ENCODE assay signal across 21 mouse cellular contexts in the genomic region with DNA sequence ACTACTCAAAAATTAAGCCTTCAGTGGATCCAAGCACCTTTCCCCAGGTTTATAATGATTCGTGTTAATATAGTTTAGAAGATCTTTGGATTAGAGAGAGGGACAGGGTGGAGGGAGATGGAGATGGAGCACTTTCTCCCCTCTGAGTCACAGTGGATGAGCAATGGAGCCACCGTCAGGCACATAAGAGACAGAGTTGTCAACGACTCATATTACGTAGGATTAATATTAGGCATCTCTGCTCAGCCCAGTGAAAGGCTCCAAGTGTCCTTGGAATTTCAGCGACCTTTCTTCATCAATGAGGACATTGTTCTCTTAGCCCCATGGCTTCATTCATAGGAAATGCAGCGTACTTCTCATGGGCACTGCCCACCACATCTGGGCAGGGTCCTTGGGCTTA.
A peak's percentile ranks its signal among the peaks of the same experiment; 100 is the strongest.
DNase-seq lines count a peak whose midpoint lies in the region; ATAC-seq lines count a peak whose summit lies in the region.
"Had no signal": no experiment of that assay in that cellular context is flagged by ENCODE, and none has a peak within 500 bp of the region (broad histone marks: within the 10 kb centered on the region; RNA-seq: fewer than 3 reads in every experiment).

No protein-coding gene starts in this region.

- H3K9ac ChIP-seq in forebrain, embryonic 16.5 days (replicated peaks; ENCODE audit: low read depth, low read length), result no peak overlapping the region
- no peak overlapping the region for H3K9ac ChIP-seq in hindbrain, embryonic 11.5 days (ENCODE audit: low read depth, low read length)
- H3K9ac ChIP-seq: embryonic facial prominence, embryonic 15.5 days; forebrain, embryonic 15.5 days; heart, embryonic 12.5 days; hindbrain, embryonic 15.5 days; kidney, embryonic 15.5 days had no signal

- H3K4me2 ChIP-seq in forebrain, embryonic 16.5 days (ENCODE audit: low read length), result no peak overlapping the region
- H3K4me2 ChIP-seq in hindbrain, embryonic 11.5 days (replicated peaks; ENCODE audit: low read depth, low read length), result no peak overlapping the region
- H3K4me2 ChIP-seq: embryonic facial prominence, embryonic 15.5 days; forebrain, embryonic 15.5 days; heart, embryonic 12.5 days; hindbrain, embryonic 15.5 days; kidney, embryonic 15.5 days had no signal

- ATAC-seq in forebrain, embryonic 16.5 days, result no peak
- no peak for ATAC-seq in hindbrain, embryonic 11.5 days (ENCODE audit: low FRiP score)
- ATAC-seq: activated CD4-positive, CD25-positive, alpha-beta regulatory T cell, adult 4 months; forebrain, embryonic 15.5 days; intestine, embryonic 16.5 days; Patski had no signal

- H3K4me1 ChIP-seq in forebrain, embryonic 10.5 days, result peaks cover 19% of the 10 kb centered on the region
- H3K4me1 ChIP-seq in forebrain, embryonic 16.5 days (replicated peaks; ENCODE audit: control insufficient read depth, insufficient read depth, low read length), result no peaks in the 10 kb centered on the region
- peaks cover 23% of the 10 kb centered on the region for H3K4me1 ChIP-seq in hindbrain, embryonic 10.5 days (replicated peaks)
- no peaks in the 10 kb centered on the region; the same call in 1 of the 2 replicates for H3K4me1 ChIP-seq in hindbrain, embryonic 11.5 days (replicated peaks; ENCODE audit: control insufficient read depth, insufficient read depth, low read length)
- H3K4me1 ChIP-seq: embryonic facial prominence, embryonic 15.5 days; forebrain, embryonic 15.5 days; hindbrain, embryonic 15.5 days had no signal

- H3K27ac ChIP-seq in forebrain, embryonic 10.5 days, result peak overlapping the region; percentile 58; the same call in 1 of the 2 replicates
- H3K27ac ChIP-seq in forebrain, embryonic 16.5 days (ENCODE audit: low read length), result no peak overlapping the region
- H3K27ac ChIP-seq in hindbrain, embryonic 10.5 days, result 0 out of 2 replicates have a peak overlapping the region, but pooled peaks have one; percentile 53
- no peak overlapping the region for H3K27ac ChIP-seq in hindbrain, embryonic 11.5 days (ENCODE audit: low read depth, low read length)
- H3K27ac ChIP-seq: embryonic facial prominence, embryonic 15.5 days; forebrain, embryonic 15.5 days; heart, adult 2 months; hindbrain, embryonic 15.5 days; kidney, embryonic 15.5 days had no signal

- 0 out of 2 replicates have a peak, but pooled peaks cover 4% of the 10 kb centered on the region for H3K9me3 ChIP-seq in forebrain, embryonic 10.5 days
- no peaks in the 10 kb centered on the region for H3K9me3 ChIP-seq in forebrain, embryonic 16.5 days (ENCODE audit: control insufficient read depth, low read length)
- no peaks in the 10 kb centered on the region for H3K9me3 ChIP-seq in hindbrain, embryonic 10.5 days
- H3K9me3 ChIP-seq in hindbrain, embryonic 11.5 days (ENCODE audit: control insufficient read depth, low read length), result no peaks in the 10 kb centered on the region
- H3K9me3 ChIP-seq: forebrain, embryonic 15.5 days; hindbrain, embryonic 15.5 days; kidney, embryonic 15.5 days had no signal

- no peak overlapping the region for H3K4me3 ChIP-seq in forebrain, embryonic 10.5 days
- H3K4me3 ChIP-seq in forebrain, embryonic 16.5 days (replicated peaks; ENCODE audit: low read length), result no peak overlapping the region
- no peak overlapping the region for H3K4me3 ChIP-seq in hindbrain, embryonic 10.5 days
- H3K4me3 ChIP-seq in hindbrain, embryonic 11.5 days (ENCODE audit: low read depth, low read length), result no peak overlapping the region
- H3K4me3 ChIP-seq: embryonic facial prominence, embryonic 15.5 days; erythroblast, embryonic 14.5 days; forebrain, embryonic 15.5 days; heart, adult 2 months; heart, embryonic 12.5 days; hindbrain, embryonic 15.5 days; kidney, embryonic 15.5 days had no signal

- no peaks in the 10 kb centered on the region for H3K36me3 ChIP-seq in forebrain, embryonic 10.5 days (replicated peaks)
- no peaks in the 10 kb centered on the region for H3K36me3 ChIP-seq in forebrain, embryonic 16.5 days (ENCODE audit: control insufficient read depth, insufficient read depth)
- no peaks in the 10 kb centered on the region for H3K36me3 ChIP-seq in hindbrain, embryonic 10.5 days
- H3K36me3 ChIP-seq in hindbrain, embryonic 11.5 days (ENCODE audit: control insufficient read depth, insufficient read depth, low read length), result no peaks in the 10 kb centered on the region
- H3K36me3 ChIP-seq: embryonic facial prominence, embryonic 15.5 days; forebrain, embryonic 15.5 days; heart, embryonic 12.5 days; hindbrain, embryonic 15.5 days; kidney, embryonic 15.5 days had no signal

- no peaks in the 10 kb centered on the region for H3K27me3 ChIP-seq in forebrain, embryonic 10.5 days (ENCODE audit: poor library complexity, severe bottlenecking)
- no peaks in the 10 kb centered on the region for H3K27me3 ChIP-seq in forebrain, embryonic 16.5 days (replicated peaks; ENCODE audit: control insufficient read depth, insufficient read depth, low read length)
- no peaks in the 10 kb centered on the region for H3K27me3 ChIP-seq in hindbrain, embryonic 10.5 days (ENCODE audit: insufficient read depth, poor library complexity, severe bottlenecking)
- no peaks in the 10 kb centered on the region for H3K27me3 ChIP-seq in hindbrain, embryonic 11.5 days (ENCODE audit: control insufficient read depth, insufficient read depth, low read length)
- H3K27me3 ChIP-seq: embryonic facial prominence, embryonic 15.5 days; forebrain, embryonic 15.5 days; heart, embryonic 12.5 days; hindbrain, embryonic 15.5 days; kidney, embryonic 15.5 days; Patski had no signal

- WGBS in forebrain, embryonic 10.5 days, result 76% methylated on average over 6 of the region's 6 CpGs
- 67% methylated on average over 6 of the region's 6 CpGs for WGBS in forebrain, embryonic 16.5 days
- 79% methylated on average over 6 of the region's 6 CpGs for WGBS in hindbrain, embryonic 10.5 days
- WGBS in hindbrain, embryonic 11.5 days, result 70% methylated on average over 6 of the region's 6 CpGs

- peak; percentile 31 to 71 for DNase-seq in adrenal gland, adult (ENCODE audit: inconsistent age in 2 of 2, low spot score in 1 of 2)
- no peak for DNase-seq in adrenal gland, adult 18-20 months (ENCODE audit: low spot score in 2 of 2)
- no peak for DNase-seq in forebrain, embryonic 10.5 days (ENCODE audit: extremely low spot score, low spot score)
- no peak for DNase-seq in hindbrain, embryonic 10.5 days (ENCODE audit: low spot score)
- no peak for DNase-seq in hindbrain, embryonic 11.5 days (ENCODE audit: low spot score)
- DNase-seq in adrenal gland, postnatal 36 days, result peak; percentile 41 to 47
- DNase-seq in adipocyte (ENCODE audit: low spot score), result no peak
- DNase-seq: cerebellum, adult 2 months; cerebellum, postnatal 10 days; heart, adult 2 months; kidney, adult 2 months had no signal

Comparison
In these comparisons a context has a peak if more than half of its experiments do, and no peak if none do; other contexts are left out.
1. DNase-seq: peak in adrenal gland, adult (2 of 2) and adrenal gland, postnatal 36 days (2 of 2); none in adrenal gland, adult 18-20 months (0 of 2), forebrain, embryonic 10.5 days (single experiment), hindbrain, embryonic 10.5 days (single experiment), hindbrain, embryonic 11.5 days (single experiment) and adipocyte (single experiment).
2. H3K27ac ChIP-seq: peak in forebrain, embryonic 10.5 days (single experiment) and hindbrain, embryonic 10.5 days (single experiment); none in forebrain, embryonic 16.5 days (single experiment) and hindbrain, embryonic 11.5 days (single experiment).